Mouse (Mus musculus) cerebellum, adult 9-10 months (tissue): ENCODE data around the gene Lta.

Experiments
- DNase-seq: peaks from one replicate; pipeline ENCODE4 v3.0.0; 2022

Lta gene

GRCm38 (mm10) chr17:35156461-35157200, 48.5 kb downstream of the Lta start:
- DNase-seq, result no peak

GRCm38 (mm10) chr17:35155451-35155850, 49.7 kb downstream of the Lta start:
- no peak for DNase-seq

GRCm38 (mm10) chr17:35154616-35155015, 50.5 kb downstream of the Lta start:
- DNase-seq, result no peak

GRCm38 (mm10) chr17:35153931-35154330, 51.2 kb downstream of the Lta start:
- DNase-seq, result no peak
